Mouse (Mus musculus): ENCODE data around the gene Syn1. TPM values are rescaled to one million over a fixed set of nuclear protein-coding genes. Genes with fewer than 3 reads are reported as not detected.

The Syn1 gene
- polyA plus RNA-seq (2012; rRNA removed): 1.1 and 1.7 TPM in 2 replicates

DNA sequence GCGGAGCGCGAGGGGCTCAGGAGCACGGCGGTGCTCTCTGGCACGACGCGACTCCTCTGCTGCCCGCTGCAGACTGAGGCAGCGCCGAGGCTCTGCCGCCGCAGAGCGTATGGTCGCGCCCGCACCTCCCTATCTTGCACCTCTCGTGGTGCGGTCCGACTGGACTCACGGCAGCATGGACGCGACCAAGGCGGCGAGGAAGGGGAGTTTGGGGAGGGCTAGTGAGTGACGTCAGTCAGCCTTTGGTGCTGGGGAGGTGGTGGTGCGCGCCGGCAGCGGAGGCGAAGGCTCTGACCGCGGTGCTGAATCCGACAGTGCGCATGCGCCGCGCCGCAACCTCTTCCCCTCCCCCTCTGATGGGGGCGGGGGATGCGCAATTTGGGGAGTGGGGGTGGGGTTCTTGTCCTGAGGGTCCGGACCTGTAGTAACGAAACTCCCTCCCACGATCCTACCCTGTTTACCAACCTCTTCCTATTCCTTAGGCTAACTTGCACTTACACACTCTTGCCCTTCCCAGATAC, at the start of gene Syn1:
Gene Syn1 (minus strand): TSS at position 161 of the 521 bp plus-strand sequence.

DNA sequence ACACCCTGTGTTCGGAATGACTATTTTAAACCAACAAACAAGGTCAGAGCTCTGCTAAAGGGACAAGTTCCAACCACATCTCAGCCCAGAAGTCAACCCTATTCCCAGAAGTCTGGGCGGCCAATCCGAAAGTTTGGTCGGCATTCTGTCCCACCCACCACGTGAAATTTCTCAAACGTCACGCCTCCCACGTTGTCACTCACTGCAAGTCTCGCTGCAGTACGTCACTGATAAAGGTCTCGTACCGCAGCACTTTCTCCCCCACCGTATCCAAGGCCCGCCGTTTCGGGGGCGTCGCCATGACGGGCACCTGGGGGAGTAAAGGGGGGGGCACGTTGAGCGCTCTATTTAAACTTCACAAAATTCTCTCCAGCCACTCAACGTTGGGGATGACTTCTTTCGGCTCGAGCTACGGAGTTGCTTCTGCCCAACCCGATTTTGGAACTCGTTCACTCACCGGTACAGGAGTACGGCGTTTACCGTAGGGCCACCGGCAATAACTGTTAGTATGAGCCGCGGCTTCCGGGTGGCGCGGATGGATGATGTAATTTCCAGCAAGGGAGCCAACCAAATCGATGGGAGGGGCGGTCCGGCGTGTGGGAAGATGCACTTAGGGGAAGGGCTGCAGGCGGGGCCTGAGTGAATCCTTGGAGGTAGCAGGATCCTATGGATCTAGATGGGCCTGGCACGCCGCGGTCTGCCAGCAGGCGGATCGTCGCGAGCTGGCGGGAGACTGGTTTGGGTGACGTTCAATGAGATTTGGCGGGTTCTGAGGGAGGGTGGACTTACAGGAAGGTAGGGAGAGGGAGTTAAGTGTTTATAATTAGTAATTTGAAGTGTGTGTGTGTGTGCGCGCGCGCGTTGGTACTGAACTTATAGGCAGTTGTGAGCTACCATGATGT, 40.9 kb upstream of the Syn1 start, which contains the start of gene Uxt:
Gene Uxt (minus strand): TSS at position 541 of the 902 bp plus-strand sequence.

DNA sequence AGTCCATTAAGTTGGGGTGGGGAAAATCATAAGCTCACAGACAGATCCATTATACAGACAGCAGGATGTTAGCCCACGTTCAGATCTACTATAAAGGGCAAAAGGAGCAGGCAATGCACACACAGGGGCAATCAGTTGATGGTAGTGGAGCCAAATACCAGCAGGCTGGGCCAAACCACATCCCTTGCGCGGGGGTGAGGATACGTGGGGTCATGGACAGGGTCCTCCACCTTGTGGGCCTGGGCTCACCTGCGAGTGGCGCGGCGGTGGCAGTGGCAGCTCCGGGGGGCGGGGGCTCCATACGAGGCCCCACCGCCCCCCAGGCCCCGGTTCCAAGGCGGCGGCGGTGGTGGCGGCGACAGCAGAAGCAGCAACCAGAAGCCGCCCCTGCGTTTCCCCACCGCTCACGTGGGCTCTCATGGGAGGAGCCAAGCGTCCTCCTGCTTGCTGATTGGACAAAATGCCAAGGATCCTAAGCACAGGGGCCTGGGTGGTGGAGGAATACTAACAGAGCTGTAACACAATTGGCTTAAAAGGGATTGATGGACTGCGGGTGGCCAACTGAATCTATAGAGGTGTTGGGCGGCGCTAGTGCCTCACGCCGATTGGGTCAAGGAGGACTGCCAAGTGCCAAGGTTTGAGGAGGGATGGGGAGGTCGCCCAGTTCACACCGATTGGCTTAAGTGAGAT, 29.5 kb upstream of the Syn1 start, which contains the start of gene Elk1:
Gene Elk1 (minus strand): TSS at position 418 of the 690 bp plus-strand sequence.

DNA sequence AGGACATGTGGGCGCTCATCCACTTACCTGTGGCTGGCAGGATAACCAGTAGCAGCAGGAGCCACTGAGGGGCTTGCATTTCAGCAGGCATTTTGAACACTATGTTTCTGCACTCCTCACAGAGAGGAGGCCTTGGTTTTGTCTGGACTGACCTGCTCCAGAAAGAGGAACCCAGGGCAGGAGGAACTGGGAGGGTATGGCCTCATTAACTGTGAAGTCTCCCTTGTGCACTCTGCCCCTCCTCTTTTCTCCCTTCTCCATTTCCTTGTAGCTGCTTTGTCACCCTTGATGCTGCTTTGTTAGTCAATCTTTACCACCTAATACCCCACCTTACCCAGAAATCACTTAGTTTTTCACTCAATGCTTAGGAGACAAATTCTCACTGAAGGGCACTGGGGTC, 10.6 kb upstream of the Syn1 start, which contains the start of gene Cfp:
Gene Cfp (minus strand): TSS at position 192 of the 400 bp plus-strand sequence.

GRCm38 (mm10) chrX:20869962-20870513, 50.8 kb downstream of the Syn1 start, which contains the start of gene Timp1:
Gene Timp1 (plus strand): TSS chrX:20870166.

Other genes with a start within 250 kb of the Syn1 start
- gene Cdk16, start 233.1 kb downstream of the Syn1 start, polyA plus RNA-seq (2012; rRNA removed): 62.6 and 72.1 TPM in 2 replicates
- 0.73 and 1.5 TPM in 2 replicates for gene Usp11, start 217.1 kb downstream of the Syn1 start, polyA plus RNA-seq (2012; rRNA removed)
- gene Araf, start 123.2 kb downstream of the Syn1 start, polyA plus RNA-seq (2012; rRNA removed): 76.0 and 84.0 TPM in 2 replicates
- 7.8 and 12.1 TPM in 2 replicates for gene Timp1, start 50.8 kb downstream of the Syn1 start, polyA plus RNA-seq (2012; rRNA removed)
- 8.2 and 9.0 TPM in 2 replicates for gene Cfp, start 10.6 kb upstream of the Syn1 start, polyA plus RNA-seq (2012; rRNA removed)
- gene Elk1, start 29.6 kb upstream of the Syn1 start, polyA plus RNA-seq (2012; rRNA removed): 4.6 and 6.6 TPM in 2 replicates
- gene Uxt, start 41.0 kb upstream of the Syn1 start, polyA plus RNA-seq (2012; rRNA removed): 3.9 and 4.4 TPM in 2 replicates
- gene Zfp182, start 141.3 kb upstream of the Syn1 start, polyA plus RNA-seq (2012; rRNA removed): 0.02 and 0.11 TPM in 2 replicates
- not detected in 2 replicates for gene Spaca5, start 147.4 kb upstream of the Syn1 start, polyA plus RNA-seq (2012; rRNA removed)
- gene Zfp300, start 168.5 kb upstream of the Syn1 start, polyA plus RNA-seq (2012; rRNA removed): 0.02 TPM in 1 of 2 replicates, not detected in the other
- gene Ssxa1, start 194.8 kb upstream of the Syn1 start, polyA plus RNA-seq (2012; rRNA removed): not detected in 2 replicates

Data from stomach, adult 2 months (tissue).